ENCODE assay signal across 18 mouse cellular contexts in genomic region chr4:56855935-56856334, GRCm38 (mm10).
"Had no signal": no experiment of that assay in that cellular context is flagged by ENCODE, and none has a peak within 500 bp of the region (broad histone marks: within the 10 kb centered on the region; RNA-seq: fewer than 3 reads in every experiment).

No protein-coding gene starts in this region.

- H3K4me1 ChIP-seq: midbrain, embryonic 15.5 days; stomach, embryonic 15.5 days had no signal

- H3K4me3 ChIP-seq: limb, embryonic 13.5 days; midbrain, embryonic 15.5 days; stomach, embryonic 15.5 days had no signal

- H3K36me3 ChIP-seq: limb, embryonic 13.5 days; midbrain, embryonic 15.5 days; stomach, embryonic 15.5 days had no signal

- ATAC-seq: lung, postnatal 0 days; midbrain, embryonic 15.5 days had no signal

- H3K27me3 ChIP-seq: limb, embryonic 13.5 days; midbrain, embryonic 15.5 days; stomach, embryonic 15.5 days had no signal

- H3K27ac ChIP-seq: kidney, postnatal 0 days; limb, embryonic 13.5 days; liver, embryonic 14.5 days; midbrain, embryonic 15.5 days; stomach, embryonic 15.5 days had no signal

- H3K9me3 ChIP-seq: limb, embryonic 13.5 days; midbrain, embryonic 15.5 days; stomach, embryonic 15.5 days had no signal

- H3K4me2 ChIP-seq: limb, embryonic 13.5 days; midbrain, embryonic 11.5 days; midbrain, embryonic 15.5 days; stomach, embryonic 15.5 days had no signal

- H3K9ac ChIP-seq: limb, embryonic 13.5 days; liver, embryonic 14.5 days; midbrain, embryonic 15.5 days; stomach, embryonic 15.5 days had no signal

- DNase-seq: kidney, adult 11 months; kidney, adult 9 months; kidney, postnatal 36 days; layer of hippocampus, adult 9-11 months; layer of hippocampus, postnatal 36 days; left cerebral cortex, postnatal 4 days; lung, adult 2 months; lung, postnatal 36 days; right cerebral cortex, postnatal 14 days; thymus, adult 2 months; thymus, postnatal 25 days had no signal
